Mouse (Mus musculus) testis, adult 2 months (tissue): ENCODE data around the gene Ankrd10. TPM values are rescaled to one million over a fixed set of nuclear protein-coding genes. Genes with fewer than 3 reads are reported as not detected.

Experiments
- H3K27ac ChIP-seq: fragments of 200-500 bp; 2 replicates; pipeline ENCODE4 v1.5.1; 2012; ENCODE audit warnings: low read depth, low read length; ENCODE audit not compliant: control insufficient read depth, insufficient read depth
- H3K27me3 ChIP-seq: fragments of 200-500 bp; 2 replicates; pipeline ENCODE4 v1.6.1; 2012; ENCODE audit warnings: mild to moderate bottlenecking, low read length, moderate library complexity; ENCODE audit not compliant: control insufficient read depth, insufficient read depth
- H3K36me3 ChIP-seq: fragments of 200-500 bp; 2 replicates; pipeline ENCODE4 v1.6.1; 2012; ENCODE audit warnings: mild to moderate bottlenecking, low read length; ENCODE audit not compliant: control insufficient read depth, insufficient read depth
- H3K4me1 ChIP-seq: fragments of 200-500 bp; 2 replicates; pipeline ENCODE4 v1.6.1; 2012; ENCODE audit warnings: low read length; ENCODE audit not compliant: control insufficient read depth, insufficient read depth
- H3K4me3 ChIP-seq: fragments of 200-500 bp; 2 replicates; pipeline ENCODE4 v1.5.1; 2012; ENCODE audit warnings: low read depth, mild to moderate bottlenecking, low read length, moderate library complexity, mixed read lengths; ENCODE audit not compliant: control insufficient read depth
- CTCF ChIP-seq: fragments of 200-500 bp; IDR thresholded peaks from 2 replicates; pipeline ENCODE4 v1.5.1; 2012; ENCODE audit warnings: low read depth, mild to moderate bottlenecking, inconsistent platforms, low read length, moderate library complexity; ENCODE audit not compliant: control insufficient read depth, insufficient read depth, insufficient replicate concordance
- POLR2A ChIP-seq: fragments of 200-500 bp; IDR thresholded peaks from 2 replicates; pipeline ENCODE4 v1.6.1; 2012; ENCODE audit warnings: low read depth, mild to moderate bottlenecking, inconsistent platforms, low read length, moderate library complexity; ENCODE audit not compliant: control insufficient read depth
- polyA plus RNA-seq: library from polyadenylated mRNA; depleted of rRNA; stranded (reverse); fragments of >200 nt; gene quantifications from 2 replicates; pipeline ENCODE4 v1.2.3, GENCODE M21; 2012

The Ankrd10 gene
- polyA plus RNA-seq, 1 experiment: 65.8 TPM

DNA sequence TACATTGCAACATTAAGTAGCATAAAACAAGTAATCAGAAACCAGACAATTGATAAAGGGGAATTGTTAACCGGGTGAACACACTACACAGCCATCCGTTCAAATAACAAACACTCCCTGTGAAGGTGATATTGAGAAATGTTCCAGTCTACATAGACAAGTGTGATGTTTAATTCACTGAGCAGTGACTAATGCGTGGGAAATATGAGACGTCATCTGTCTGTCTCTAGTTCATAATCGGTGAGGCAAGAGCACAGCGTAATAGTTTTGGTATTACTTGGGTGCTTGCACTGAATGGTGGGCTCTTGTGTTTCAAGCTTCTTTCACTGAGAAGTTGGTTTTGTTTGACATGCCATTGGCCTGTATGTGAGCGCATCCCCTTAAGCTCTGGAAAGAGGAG, 2.0 kb upstream of the Ankrd10 start:
- H3K4me3 ChIP-seq: no peak overlapping the region
- TF ChIP-seq CTCF: no peak
- no peak for TF ChIP-seq POLR2A
- H3K4me1 ChIP-seq: peaks cover 3% of the 10 kb centered on the region; the same call in 1 of the 2 replicates
- H3K36me3 ChIP-seq: no peaks in the 10 kb centered on the region; the same call in 1 of the 2 replicates
- H3K27me3 ChIP-seq: no peaks in the 10 kb centered on the region
- H3K27ac ChIP-seq: no peak overlapping the region

DNA sequence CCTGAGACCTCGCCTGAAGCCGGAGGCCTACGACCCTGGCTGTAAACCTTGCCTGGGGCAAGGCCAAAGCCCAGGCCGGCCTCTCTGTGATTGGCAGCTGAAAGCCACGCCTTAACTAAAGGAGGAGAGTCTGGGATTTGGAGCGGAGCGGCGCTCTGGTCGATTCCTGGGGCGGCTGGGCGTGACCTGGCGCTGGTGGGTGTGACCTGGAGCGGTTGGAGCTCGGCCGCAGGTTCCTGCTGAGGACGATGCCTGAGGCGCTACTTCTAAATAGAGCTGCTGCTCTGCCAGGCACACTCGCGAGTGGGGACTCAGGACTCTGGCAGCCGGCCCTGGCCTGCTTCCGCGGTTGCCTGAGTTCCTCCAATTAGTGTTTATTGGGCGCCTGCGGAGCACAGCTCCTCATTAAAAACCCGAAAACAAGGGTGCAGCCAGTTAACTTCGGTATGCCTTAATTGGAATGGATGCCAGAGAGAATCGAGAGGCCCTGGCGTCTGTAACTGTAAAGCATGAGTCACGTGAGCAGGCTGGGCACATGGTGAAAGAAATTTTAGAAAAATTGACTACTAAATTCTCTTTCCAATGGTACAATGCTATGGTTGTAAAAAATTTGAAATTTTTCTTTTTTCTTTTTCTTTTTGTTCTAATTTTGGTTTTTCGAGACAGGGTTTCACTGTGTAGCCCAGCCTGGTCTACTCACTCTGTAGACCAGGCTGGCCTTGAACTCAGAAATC, 934 bp upstream of the Ankrd10 start:
- no peaks in the 10 kb centered on the region; the same call in 1 of the 2 replicates for H3K36me3 ChIP-seq
- peak overlapping the region; percentile 93 for H3K4me3 ChIP-seq
- H3K27ac ChIP-seq: peak overlapping the region; percentile 96
- TF ChIP-seq CTCF: no peak
- TF ChIP-seq POLR2A: no peak
- peaks cover 3% of the 10 kb centered on the region; the same call in 1 of the 2 replicates for H3K4me1 ChIP-seq
- H3K27me3 ChIP-seq: no peaks in the 10 kb centered on the region

DNA sequence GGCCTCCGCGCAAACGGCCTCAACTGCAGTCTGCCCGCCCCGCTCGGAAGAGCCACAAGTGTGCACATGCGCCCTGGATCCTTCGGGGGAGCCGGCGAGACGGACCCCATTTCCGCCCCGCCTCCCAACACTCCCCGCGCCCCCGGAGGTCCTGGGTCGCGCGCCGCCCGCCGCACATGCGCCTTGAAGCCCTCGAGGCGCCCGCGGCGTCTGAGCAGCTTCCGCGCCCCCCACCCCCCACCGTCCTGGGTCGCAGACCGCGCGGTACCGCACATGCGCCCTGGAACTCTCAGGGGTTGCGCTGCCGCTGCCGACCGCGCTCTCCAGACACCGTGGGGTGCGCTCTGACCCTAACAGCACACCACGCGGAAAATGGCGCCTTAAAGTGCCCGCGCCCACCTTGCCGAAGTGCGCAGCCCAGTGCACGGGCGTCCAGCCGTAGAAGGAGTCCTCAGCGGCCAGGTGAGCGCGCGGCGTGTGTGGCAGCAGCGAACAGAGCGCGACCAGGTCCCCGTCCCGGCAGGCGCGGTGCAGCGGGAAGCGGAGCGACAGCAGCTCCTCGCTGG, 462 bp downstream of the Ankrd10 start:
- H3K27me3 ChIP-seq: no peaks in the 10 kb centered on the region
- peaks cover 3% of the 10 kb centered on the region; the same call in 1 of the 2 replicates for H3K4me1 ChIP-seq
- no peaks in the 10 kb centered on the region for H3K36me3 ChIP-seq
- TF ChIP-seq POLR2A (peak; percentile 72; the same call in 1 of the 2 replicates), CTCF (no peak)
- H3K4me3 ChIP-seq: peak overlapping the region; percentile 93
- peak overlapping the region; percentile 96 for H3K27ac ChIP-seq

DNA sequence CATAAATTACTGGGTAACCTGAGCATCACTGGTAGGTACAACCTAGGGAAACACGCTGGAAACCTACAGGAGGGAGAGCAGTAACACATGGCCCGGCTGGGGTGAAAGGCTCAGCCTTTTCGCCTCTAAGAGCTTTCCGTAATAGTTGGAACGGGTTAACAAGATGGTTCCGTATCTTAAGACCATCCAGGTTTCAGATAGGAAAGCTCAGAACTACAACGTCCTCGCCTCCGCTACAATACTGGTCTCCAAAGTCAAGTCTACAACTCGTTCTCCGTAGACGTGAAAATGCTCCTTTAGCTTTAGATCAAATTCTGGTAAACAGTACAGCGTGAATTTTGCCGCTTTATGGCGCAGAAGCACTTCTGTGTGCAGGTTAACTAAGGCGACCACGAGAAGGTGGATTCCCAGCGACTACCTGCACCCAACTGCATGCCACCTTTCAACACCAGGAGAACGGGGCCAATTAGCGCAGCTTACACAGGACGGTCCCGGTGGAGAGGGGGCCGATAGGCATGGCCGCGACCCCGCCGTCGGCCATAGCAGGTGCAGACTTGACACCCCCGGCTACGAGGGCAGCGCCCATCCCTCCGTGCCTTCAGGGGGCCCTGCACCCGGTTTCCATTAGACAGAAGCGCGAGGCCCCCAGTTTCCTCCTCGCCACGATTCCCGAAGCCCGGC, 1.1 kb downstream of the Ankrd10 start:
- H3K27ac ChIP-seq: peak overlapping the region; percentile 85
- TF ChIP-seq POLR2A (no peak), CTCF (no peak)
- no peaks in the 10 kb centered on the region for H3K36me3 ChIP-seq

DNA sequence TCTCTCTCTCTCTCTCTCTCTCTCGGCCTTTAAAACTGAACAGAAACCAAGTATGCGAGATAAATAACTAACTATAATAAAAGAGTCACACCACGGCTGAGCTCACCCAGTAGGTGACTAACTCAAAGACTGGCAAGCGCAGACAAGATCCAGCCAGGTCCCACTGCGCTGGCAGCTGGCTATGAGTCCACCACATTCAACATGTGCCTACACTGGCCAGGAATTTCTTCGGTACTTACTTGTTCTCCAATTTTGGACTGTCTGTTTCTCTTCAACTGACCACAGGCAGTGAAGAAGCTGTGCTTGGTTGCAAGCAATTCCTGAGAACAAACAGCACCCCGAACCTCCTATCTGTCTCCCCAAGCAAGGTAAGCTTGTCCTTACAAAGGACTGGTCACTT, 2.1 kb downstream of the Ankrd10 start:
- H3K4me3 ChIP-seq: peak overlapping the region; percentile 93
- peaks cover 3% of the 10 kb centered on the region; the same call in 1 of the 2 replicates for H3K4me1 ChIP-seq
- H3K27ac ChIP-seq: no peak overlapping the region
- no peaks in the 10 kb centered on the region for H3K27me3 ChIP-seq
- H3K36me3 ChIP-seq: no peaks in the 10 kb centered on the region
- TF ChIP-seq CTCF (no peak), POLR2A (no peak)

More for the DNA sequence above, 1.1 kb downstream of the Ankrd10 start:
- H3K27me3 ChIP-seq: no peaks in the 10 kb centered on the region
- peaks cover 3% of the 10 kb centered on the region; the same call in 1 of the 2 replicates for H3K4me1 ChIP-seq
- H3K4me3 ChIP-seq: peak overlapping the region; percentile 93

DNA sequence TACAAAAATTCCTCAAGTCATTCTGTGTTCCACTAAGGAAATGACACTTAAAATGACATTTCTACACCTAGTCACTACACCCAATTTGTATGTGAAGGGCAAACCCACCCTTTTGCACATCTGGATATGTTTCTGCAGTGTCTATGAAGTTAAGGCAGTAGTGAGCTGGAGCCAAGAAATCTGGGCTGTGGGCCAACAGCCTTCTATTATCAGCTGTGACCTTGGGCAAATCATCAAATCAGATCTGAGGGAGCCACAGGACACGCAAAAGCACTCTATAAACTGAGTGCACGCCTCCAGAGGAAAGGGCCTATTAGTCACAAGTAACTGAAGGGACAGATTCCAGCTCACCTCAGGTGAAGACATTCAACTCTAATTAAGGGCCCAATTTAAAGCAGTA, 3.2 kb downstream of the Ankrd10 start:
- Histone ChIP-seq H3K4me3 (no peak overlapping the region), H3K36me3 (no peaks in the 10 kb centered on the region; the same call in 1 of the 2 replicates), H3K27ac (peak overlapping the region; percentile 19; the same call in 1 of the 2 replicates), H3K4me1 (peaks cover 3% of the 10 kb centered on the region; the same call in 1 of the 2 replicates), H3K27me3 (no peaks in the 10 kb centered on the region)
- TF ChIP-seq POLR2A (no peak), CTCF (no peak)

DNA sequence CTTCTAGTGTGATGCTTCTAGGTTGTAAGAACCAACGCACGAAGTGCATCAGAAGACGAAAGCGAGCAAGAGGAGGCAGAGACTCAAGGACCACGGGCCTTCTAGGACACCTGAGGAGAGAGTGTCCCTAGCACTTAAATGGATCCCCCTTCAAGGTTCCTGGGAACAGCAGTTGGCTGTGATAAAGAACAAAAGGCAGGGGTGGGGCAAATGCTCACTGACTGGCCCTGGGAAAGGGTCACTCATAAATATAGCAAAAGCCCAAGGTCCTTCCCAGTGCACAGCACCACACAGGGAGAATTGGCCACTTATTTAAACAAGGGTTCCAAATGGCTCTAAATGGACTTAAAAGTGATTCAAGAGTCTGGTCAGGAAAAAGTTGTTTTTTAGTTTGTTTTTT, 6.4 kb downstream of the Ankrd10 start:
- Histone ChIP-seq H3K4me1 (no peaks in the 10 kb centered on the region), H3K4me3 (no peak overlapping the region), H3K36me3 (peaks cover 1% of the 10 kb centered on the region), H3K27ac (no peak overlapping the region), H3K27me3 (no peaks in the 10 kb centered on the region)
- TF ChIP-seq POLR2A: no peak
- TF ChIP-seq CTCF: no peak
